Mouse (Mus musculus) layer of hippocampus, postnatal 36 days (tissue): ENCODE data around the gene Oaz3. TPM values are rescaled to one million over a fixed set of nuclear protein-coding genes. Genes with fewer than 3 reads are reported as not detected.
A peak's percentile ranks its signal among the peaks of the same experiment; 100 is the strongest.

Experiments used
- DNase-seq, 2 experiments: peaks; one replicate each; pipeline ENCODE4 v3.0.0; 2022
- total RNA-seq, 2 experiments: library from RNA; stranded (reverse); gene quantifications; 2 replicates each; pipeline ENCODE4 v1.2.3; 2021

Gene Oaz3
- total RNA-seq, result not detected

- DNase-seq, result no peak
These were observed at the start of gene Oaz3 for GRCm38 (mm10) chr3:94443597-94443964. TSS of gene Oaz3 (minus strand) at chr3:94443915.

GRCm38 (mm10) chr3:94487581-94487980, 43.9 kb upstream of the Oaz3 start:
- no peak for DNase-seq

GRCm38 (mm10) chr3:94485922-94486321, 42.2 kb upstream of the Oaz3 start:
- no peak for DNase-seq

- peak; percentile 94 for DNase-seq
These were observed 40.2 kb upstream of the Oaz3 start for GRCm38 (mm10) chr3:94483790-94484439.

GRCm38 (mm10) chr3:94482764-94483385, 39.2 kb upstream of the Oaz3 start:
- no peak for DNase-seq

- no peak for DNase-seq
These were observed 37.7 kb upstream of the Oaz3 start for GRCm38 (mm10) chr3:94481429-94481828.

- no peak for DNase-seq
These were observed 36.7 kb upstream of the Oaz3 start, which contains the start of gene Riiad1 for GRCm38 (mm10) chr3:94480291-94480884. TSS of gene Riiad1 (minus strand) at chr3:94480341.

- no peak for DNase-seq
These were observed 35.8 kb upstream of the Oaz3 start for GRCm38 (mm10) chr3:94479564-94479963.

GRCm38 (mm10) chr3:94478591-94479169, 35.0 kb upstream of the Oaz3 start:
- DNase-seq, result no peak

GRCm38 (mm10) chr3:94477981-94478422, 34.3 kb upstream of the Oaz3 start, which contains the start of gene Celf3:
TSS of gene Celf3 (plus strand) at chr3:94478295.
- peak; percentile 78 to 82 for DNase-seq

- DNase-seq, result no peak
These were observed 33.7 kb upstream of the Oaz3 start for GRCm38 (mm10) chr3:94477444-94477843.

- no peak for DNase-seq
These were observed 32.8 kb upstream of the Oaz3 start for GRCm38 (mm10) chr3:94476301-94477035.

- DNase-seq, result no peak
These were observed 30.0 kb upstream of the Oaz3 start for GRCm38 (mm10) chr3:94473567-94474232.

- DNase-seq, result no peak
These were observed 29.4 kb upstream of the Oaz3 start for GRCm38 (mm10) chr3:94473115-94473505.

- no peak for DNase-seq
These were observed 28.9 kb upstream of the Oaz3 start for GRCm38 (mm10) chr3:94472447-94473114.

GRCm38 (mm10) chr3:94468931-94469330, 25.2 kb upstream of the Oaz3 start:
- no peak for DNase-seq

GRCm38 (mm10) chr3:94465632-94466430, 22.1 kb upstream of the Oaz3 start:
- peak in 1 of 2 experiments; percentile 68 for DNase-seq

- DNase-seq, result no peak
These were observed 20.3 kb upstream of the Oaz3 start for GRCm38 (mm10) chr3:94463926-94464578.

- DNase-seq, result no peak
These were observed 16.1 kb upstream of the Oaz3 start for GRCm38 (mm10) chr3:94459834-94460233.

- DNase-seq, result no peak
These were observed 13.3 kb upstream of the Oaz3 start for GRCm38 (mm10) chr3:94457055-94457454.
